Mouse (Mus musculus) bone marrow, adult 2 months (tissue): ENCODE measurements around the gene Cacna2d4.

ENCODE experiments used
- CTCF ChIP-seq: fragments of 200-500 bp; IDR thresholded peaks from 2 replicates; pipeline ENCODE4 v1.5.1; 2011; ENCODE audit warnings: low read length, control low read depth; ENCODE audit not compliant: control insufficient read depth, insufficient read depth
- POLR2A ChIP-seq: fragments of 200-500 bp; IDR thresholded peaks from 2 replicates; pipeline ENCODE4 v1.6.1; 2011; ENCODE audit warnings: low read depth, mild to moderate bottlenecking, control low read depth, low read length, borderline replicate concordance; ENCODE audit not compliant: control insufficient read depth

GRCm38 (mm10) chr6:119219237-119219870, 17.0 kb upstream of the Cacna2d4 start:
- no peak for TF ChIP-seq CTCF
- TF ChIP-seq POLR2A: no peak
